ENCODE assay signal across 14 mouse cellular contexts in genomic region chr15:83410270-83410669, GRCm38 (mm10). TPM values are rescaled to one million over a fixed set of nuclear protein-coding genes. Genes with fewer than 3 reads are reported as not detected.
DNase-seq lines count a peak whose midpoint lies in the region; ATAC-seq and TF ChIP-seq lines count a peak whose summit lies in the region.
"Had no signal": no experiment of that assay in that cellular context is flagged by ENCODE, and none has a peak within 500 bp of the region (broad histone marks: within the 10 kb centered on the region; RNA-seq: fewer than 3 reads in every experiment).

No protein-coding gene starts in this region.

- H3K4me1 ChIP-seq in liver, embryonic 12.5 days, result peaks cover 62% of the 10 kb centered on the region
- peaks cover 36% of the 10 kb centered on the region for H3K4me1 ChIP-seq in embryonic fibroblast, embryonic 13.5 days (ENCODE audit: control insufficient read depth, insufficient read depth, low read length)
- H3K4me1 ChIP-seq in midbrain, embryonic 11.5 days (ENCODE audit: control insufficient read depth, insufficient read depth, low read length), result no peaks in the 10 kb centered on the region; the same call in 1 of the 2 replicates
- H3K4me1 ChIP-seq in hindbrain, embryonic 16.5 days (ENCODE audit: control insufficient read depth, insufficient read depth, low read depth, low read length), result no peaks in the 10 kb centered on the region

- no peaks in the 10 kb centered on the region for H3K9me3 ChIP-seq in liver, embryonic 12.5 days (replicated peaks)
- no peaks in the 10 kb centered on the region for H3K9me3 ChIP-seq in midbrain, embryonic 11.5 days (ENCODE audit: control insufficient read depth, low read length)
- no peaks in the 10 kb centered on the region for H3K9me3 ChIP-seq in hindbrain, embryonic 16.5 days (ENCODE audit: control insufficient read depth, low read length)
- H3K9me3 ChIP-seq: embryonic facial prominence, embryonic 15.5 days; G1E; hindbrain, embryonic 10.5 days had no signal

- peaks cover 49% of the 10 kb centered on the region for H3K36me3 ChIP-seq in liver, embryonic 12.5 days
- H3K36me3 ChIP-seq in macrophage (ENCODE audit: inconsistent target), result no peaks in the 10 kb centered on the region
- no peaks in the 10 kb centered on the region for H3K36me3 ChIP-seq in midbrain, embryonic 11.5 days (ENCODE audit: control insufficient read depth, insufficient read depth, low read length)
- no peaks in the 10 kb centered on the region for H3K36me3 ChIP-seq in hindbrain, embryonic 16.5 days (ENCODE audit: control insufficient read depth, insufficient read depth, low read length)
- H3K36me3 ChIP-seq: embryonic facial prominence, embryonic 15.5 days; hindbrain, embryonic 10.5 days had no signal

- DNase-seq in liver, result no peak
- peak; percentile 82 for DNase-seq in NIH3T3 (ENCODE audit: low read depth)
- DNase-seq in midbrain, embryonic 11.5 days (ENCODE audit: low spot score, missing footprints), result no peak
- DNase-seq in spleen, adult 12 weeks (ENCODE audit: low spot score), result no peak
- DNase-seq: cerebellum, adult 9-11 months; kidney, adult 18-20 months; left cerebral cortex, postnatal 4 days had no signal

- H3K9ac ChIP-seq in liver, embryonic 12.5 days, result 0 out of 2 replicates have a peak overlapping the region, but pooled peaks have one; percentile 0
- H3K9ac ChIP-seq in midbrain, embryonic 11.5 days (ENCODE audit: low read length), result no peak overlapping the region
- H3K9ac ChIP-seq in hindbrain, embryonic 16.5 days (ENCODE audit: low read depth, low read length), result no peak overlapping the region
- H3K9ac ChIP-seq: embryonic facial prominence, embryonic 15.5 days had no signal

- no peak for TF ChIP-seq POLR2A in embryonic fibroblast, embryonic 13.5 days (IDR thresholded peaks at IDR 0.05; ENCODE audit: low read depth, low read length)

- no peak overlapping the region for H3K4me3 ChIP-seq in liver, embryonic 12.5 days
- H3K4me3 ChIP-seq in embryonic fibroblast, embryonic 13.5 days (ENCODE audit: insufficient read depth, low read length), result no peak overlapping the region
- H3K4me3 ChIP-seq in macrophage (ENCODE audit: inconsistent target), result no peak overlapping the region
- H3K4me3 ChIP-seq in midbrain, embryonic 11.5 days (ENCODE audit: low read depth, low read length), result no peak overlapping the region
- no peak overlapping the region for H3K4me3 ChIP-seq in hindbrain, embryonic 16.5 days (ENCODE audit: low read length)
- H3K4me3 ChIP-seq: embryonic facial prominence, embryonic 15.5 days; hindbrain, embryonic 10.5 days had no signal

- TF ChIP-seq CTCF in embryonic fibroblast, embryonic 13.5 days (IDR thresholded peaks at IDR 0.05; ENCODE audit: borderline replicate concordance, insufficient read depth, low read length), result no peak

- ATAC-seq in liver, embryonic 12.5 days, result no peak
- ATAC-seq in midbrain, embryonic 11.5 days (ENCODE audit: low FRiP score), result no peak
- no peak for ATAC-seq in hindbrain, embryonic 16.5 days

- 55% methylated on average over 6 of the region's 6 CpGs for WGBS in liver, embryonic 12.5 days (ENCODE audit: insufficient replicate concordance)
- WGBS in macrophage (ENCODE audit: missing documents), result 15% methylated on average over 6 of the region's 6 CpGs
- 92% methylated on average over 6 of the region's 6 CpGs for WGBS in midbrain, embryonic 11.5 days
- WGBS in hindbrain, embryonic 16.5 days, result 79% methylated on average over 6 of the region's 6 CpGs

- no peak overlapping the region for H3K4me2 ChIP-seq in liver, embryonic 12.5 days
- no peak overlapping the region for H3K4me2 ChIP-seq in midbrain, embryonic 11.5 days
- no peak overlapping the region for H3K4me2 ChIP-seq in hindbrain, embryonic 16.5 days (ENCODE audit: low read length)
- H3K4me2 ChIP-seq: embryonic facial prominence, embryonic 15.5 days had no signal

- H3K27ac ChIP-seq in liver, embryonic 12.5 days, result peak overlapping the region; percentile 2; the same call in 1 of the 2 replicates
- peak overlapping the region; percentile 90 for H3K27ac ChIP-seq in embryonic fibroblast, embryonic 13.5 days (ENCODE audit: insufficient read depth, low read length)
- peak overlapping the region; percentile 80 for H3K27ac ChIP-seq in macrophage
- H3K27ac ChIP-seq in midbrain, embryonic 11.5 days (ENCODE audit: low read depth, low read length), result no peak overlapping the region
- H3K27ac ChIP-seq in hindbrain, embryonic 16.5 days (ENCODE audit: low read depth, low read length), result no peak overlapping the region
- H3K27ac ChIP-seq: embryonic facial prominence, embryonic 15.5 days; hindbrain, embryonic 10.5 days had no signal

- H3K27me3 ChIP-seq in liver, embryonic 12.5 days (replicated peaks), result no peaks in the 10 kb centered on the region
- H3K27me3 ChIP-seq in midbrain, embryonic 11.5 days (ENCODE audit: control insufficient read depth, insufficient read depth, low read length), result no peaks in the 10 kb centered on the region
- H3K27me3 ChIP-seq in hindbrain, embryonic 16.5 days (replicated peaks; ENCODE audit: control insufficient read depth, insufficient read depth, low read length), result no peaks in the 10 kb centered on the region
- H3K27me3 ChIP-seq: embryonic facial prominence, embryonic 15.5 days had no signal

- peaks cover 91% of the 10 kb centered on the region for H3K79me2 ChIP-seq in macrophage (ENCODE audit: inconsistent target)

RNA-seq across cellular contexts. Expression of gene Pacsin2, which starts 54.1 kb away (rescaled TPM):
- 65.1 and 68.4 TPM in 2 replicates for polyA plus RNA-seq in liver, embryonic 12.5 days (2016; fragmentation: Nextera tagmentation; extraction: Ambion mirVana)
- 62.0 and 75.6 TPM in 2 replicates for polyA plus RNA-seq in embryonic fibroblast, embryonic 13.5 days (2011; ENCODE audit: insufficient read length, low read depth, missing spikeins)
- total RNA-seq in macrophage (2018; cell fraction: chromatin; rRNA removed), result 100 to 1,000 TPM in 3 of 26 experiments, 10 to 100 TPM in 23; 41.6 to 120 (median 81.4) TPM
- 100 to 1,000 TPM in 1 of 26 experiments, 10 to 100 TPM in 25; 51.3 to 103 (median 81.1) TPM for total RNA-seq in macrophage (2018; cell fraction: cytosol; rRNA removed)
- 100 to 1,000 TPM in 2 of 26 experiments, 10 to 100 TPM in 24; 60.5 to 159 (median 76.3) TPM for total RNA-seq in macrophage (2018; cell fraction: nucleus; rRNA removed)
- polyA plus RNA-seq in macrophage (2018), result 58.4 to 158 TPM (median 89.0 TPM) in 3 replicates
- polyA plus RNA-seq in midbrain, embryonic 11.5 days (2014; fragmentation: Nextera tagmentation; extraction: Ambion mirVana), result 36.3 and 36.5 TPM in 2 replicates
- polyA plus RNA-seq in hindbrain, embryonic 16.5 days (2015; fragmentation: Nextera tagmentation; extraction: Ambion mirVana), result 26.9 and 32.1 TPM in 2 replicates

Comparison
In these comparisons a context has a peak if more than half of its experiments do, and no peak if none do; other contexts are left out.
1. H3K27ac ChIP-seq: peak in liver, embryonic 12.5 days (single experiment), embryonic fibroblast, embryonic 13.5 days (single experiment) and macrophage (single experiment); none in midbrain, embryonic 11.5 days (single experiment) and hindbrain, embryonic 16.5 days (single experiment).